Mouse (Mus musculus) brain, adult 2 months (tissue): ENCODE measurements at regions not wholly inside any gene's neighbourhood (a gene's known extent, or its start where the extent isn't known, plus 50 kb on each side); places are given as distances from the start of the nearest gene placed in this dataset.

ENCODE experiments used
- DNase-seq: peaks from one replicate; pipeline ENCODE4 v3.0.0; 2011; ENCODE audit warnings: low read depth, low spot score

DNA sequence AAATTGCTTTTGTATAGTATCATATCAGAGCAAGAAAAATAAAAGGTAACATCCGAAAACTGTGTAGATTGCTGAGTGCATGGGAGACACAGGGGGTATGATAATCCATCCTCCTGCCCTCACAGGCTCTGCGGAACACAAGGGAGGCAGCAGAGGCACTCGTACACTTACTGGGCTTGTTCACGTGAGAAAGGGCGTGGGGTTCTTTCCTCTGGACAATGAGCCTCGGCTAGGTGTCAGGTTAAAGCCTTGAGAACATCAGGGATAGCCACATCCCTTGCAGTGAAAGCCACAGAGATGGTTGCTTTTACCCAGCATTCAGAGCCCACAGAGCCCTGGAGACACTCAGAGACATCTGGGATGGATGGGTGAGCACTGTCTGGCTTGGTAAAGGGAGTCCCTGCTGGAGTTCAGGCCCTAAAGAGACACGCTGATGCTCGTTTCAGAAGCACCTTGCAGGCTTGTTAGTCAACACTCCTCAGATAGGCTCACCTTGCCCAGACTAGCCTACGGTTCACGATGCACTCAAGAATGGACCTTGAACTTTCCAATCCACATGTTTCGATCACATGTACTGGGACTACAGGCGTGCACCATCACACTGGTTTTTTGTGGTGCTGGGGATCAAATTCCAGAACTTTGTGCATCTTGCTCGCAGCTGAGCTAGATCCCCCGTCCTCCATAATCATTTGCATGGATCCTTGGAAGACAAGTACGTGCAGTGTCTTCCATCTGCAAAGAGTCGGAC is 83.5 kb upstream of the Spin1 start:
- DNase-seq: no peak

DNA sequence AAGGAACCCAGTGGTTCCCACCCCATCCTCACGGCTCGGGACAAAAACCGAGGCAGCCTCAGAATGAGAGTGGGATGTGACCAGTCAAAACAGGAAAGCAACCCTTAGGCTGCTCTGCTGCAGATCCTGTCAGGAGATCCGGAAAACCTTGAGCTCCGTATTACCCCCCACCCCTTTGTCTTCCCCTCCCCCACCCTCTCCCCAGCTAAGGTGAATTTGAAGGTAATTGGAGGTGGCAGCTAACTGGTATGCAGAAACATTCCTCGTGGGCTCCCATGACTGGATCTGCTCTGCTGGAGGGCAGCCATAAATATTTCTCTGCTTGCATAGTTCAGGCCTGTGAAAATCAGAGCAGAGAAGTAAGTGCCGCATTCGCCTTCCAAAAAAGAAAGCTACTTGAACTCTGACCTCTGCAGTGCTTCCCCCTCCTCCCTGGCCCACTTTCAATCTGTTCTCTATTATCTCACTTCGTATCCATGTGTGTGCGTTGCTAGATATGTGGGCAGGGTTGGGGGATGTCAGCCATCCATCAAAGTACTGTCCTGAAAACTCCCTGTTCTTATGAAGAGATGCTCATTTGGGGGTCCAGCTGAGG is 82.9 kb upstream of the Spin1 start:
- no peak for DNase-seq

GRCm38 (mm10) chr13:51018366-51018765 is 82.3 kb upstream of the Spin1 start:
- DNase-seq: no peak

- DNase-seq: no peak
Observed at GRCm38 (mm10) chr13:51022401-51023250, 78.1 kb upstream of the Spin1 start.

- DNase-seq: no peak
Observed at GRCm38 (mm10) chr13:51023271-51023670, 77.4 kb upstream of the Spin1 start.

GRCm38 (mm10) chr13:51026311-51026918 is 74.3 kb upstream of the Spin1 start:
- no peak for DNase-seq

- peak; percentile 33 for DNase-seq
Observed at GRCm38 (mm10) chr13:51037850-51038450, 62.7 kb upstream of the Spin1 start.

- DNase-seq: no peak
Observed at GRCm38 (mm10) chr13:51038955-51039354, 61.7 kb upstream of the Spin1 start.

DNA sequence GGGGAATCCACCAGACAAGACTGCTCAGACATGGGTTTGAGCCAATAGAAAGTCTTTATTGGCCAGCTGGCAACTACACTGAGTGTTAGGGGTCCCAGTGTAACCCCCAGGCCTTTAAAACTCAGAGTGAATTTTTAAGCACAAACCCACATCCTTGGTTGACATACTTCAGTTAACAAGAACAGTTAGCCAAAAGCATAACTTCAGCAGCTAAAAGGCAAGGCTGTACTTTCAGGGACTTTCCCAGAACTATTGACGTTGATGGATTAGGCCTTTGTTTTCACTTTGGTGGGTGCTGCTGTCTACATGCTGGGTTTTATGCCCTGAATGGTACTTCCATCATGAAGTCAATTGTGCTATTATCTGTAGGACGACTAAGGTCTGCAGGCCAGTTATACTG is 59.6 kb upstream of the Spin1 start:
- no peak for DNase-seq

DNA sequence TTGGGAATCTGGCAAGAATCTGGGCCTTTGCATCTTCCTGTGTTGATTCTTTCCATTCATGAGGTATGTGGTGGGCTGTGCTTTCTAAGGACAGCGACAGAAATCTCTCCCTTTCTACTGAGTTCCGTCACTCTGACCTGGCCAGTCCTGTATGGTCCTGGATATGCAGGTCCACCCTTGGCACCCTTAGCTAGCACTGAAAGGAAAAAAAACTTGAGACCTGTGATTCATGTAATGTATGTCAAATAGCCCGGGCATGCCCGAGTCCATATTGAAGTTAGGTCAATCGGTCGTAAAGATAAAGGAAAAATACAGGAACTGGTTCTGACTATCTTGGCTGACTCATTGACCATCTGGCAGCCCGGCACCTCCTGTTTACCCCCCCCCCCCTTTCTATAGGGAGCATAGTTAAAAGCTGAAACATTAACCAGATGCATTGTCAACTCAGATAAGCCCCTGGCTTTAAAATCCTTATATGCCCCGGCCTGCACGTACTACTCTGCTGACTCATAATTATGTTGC is 57.7 kb upstream of the Spin1 start:
- DNase-seq: no peak
